Mouse (Mus musculus) ES-CJ7 (cell line): Measurements from ENCODE around the gene Nucb1.

ENCODE experiments used
- DNase-seq: peaks from one replicate; pipeline ENCODE4 v3.0.0; 2011; ENCODE audit warnings: low read depth, low spot score

Gene Nucb1

GRCm38 (mm10) chr7:45462325-45462724 is 47.9 kb downstream of the Nucb1 start:
- peak; percentile 63 for DNase-seq

- DNase-seq, result no peak
Measured at GRCm38 (mm10) chr7:45461781-45462180, 48.4 kb downstream of the Nucb1 start.

GRCm38 (mm10) chr7:45461326-45461725 is 48.9 kb downstream of the Nucb1 start:
- DNase-seq, result peak; percentile 73

GRCm38 (mm10) chr7:45460860-45461314 is 49.3 kb downstream of the Nucb1 start:
- DNase-seq, result peak; percentile 74

GRCm38 (mm10) chr7:45460377-45460776 is 49.8 kb downstream of the Nucb1 start:
- no peak for DNase-seq

GRCm38 (mm10) chr7:45459564-45460140 is 50.6 kb downstream of the Nucb1 start, which contains the start of gene Ftl1:
Ftl1 (minus strand) TSS chr7:45459884.
- DNase-seq, result peak; percentile 99

GRCm38 (mm10) chr7:45458748-45459563 is 51.2 kb downstream of the Nucb1 start:
- DNase-seq, result peak; percentile 73

- peak; percentile 76 for DNase-seq
Measured at GRCm38 (mm10) chr7:45457204-45458060, 52.8 kb downstream of the Nucb1 start.

- peak; percentile 49 for DNase-seq
Measured at GRCm38 (mm10) chr7:45456721-45457203, 53.4 kb downstream of the Nucb1 start.

- peak; percentile 67 for DNase-seq
Measured at GRCm38 (mm10) chr7:45455932-45456696, 54.1 kb downstream of the Nucb1 start.

GRCm38 (mm10) chr7:45454971-45455370 is 55.2 kb downstream of the Nucb1 start:
- no peak for DNase-seq

- DNase-seq, result peak; percentile 89
Measured at GRCm38 (mm10) chr7:45451344-45451982, 58.7 kb downstream of the Nucb1 start.

GRCm38 (mm10) chr7:45449974-45450373 is 60.2 kb downstream of the Nucb1 start:
- no peak for DNase-seq

- peak; percentile 80 for DNase-seq
Measured at GRCm38 (mm10) chr7:45447325-45447990, 62.7 kb downstream of the Nucb1 start.

GRCm38 (mm10) chr7:45446589-45446988 is 63.6 kb downstream of the Nucb1 start:
- no peak for DNase-seq

GRCm38 (mm10) chr7:45443526-45444420 is 66.4 kb downstream of the Nucb1 start:
- DNase-seq, result no peak
